Mouse (Mus musculus) heart, adult 11 months (tissue): Measurements from ENCODE around the gene Usp13.

Experiments used
- DNase-seq: peaks from one replicate; pipeline ENCODE4 v3.0.0; 2022

Gene Usp13

GRCm38 (mm10) chr3:32939802-32940501, 122.6 kb downstream of the Usp13 start:
- DNase-seq: peak; percentile 76

GRCm38 (mm10) chr3:32947486-32947885, 130.1 kb downstream of the Usp13 start:
- peak; percentile 29 for DNase-seq

DNA sequence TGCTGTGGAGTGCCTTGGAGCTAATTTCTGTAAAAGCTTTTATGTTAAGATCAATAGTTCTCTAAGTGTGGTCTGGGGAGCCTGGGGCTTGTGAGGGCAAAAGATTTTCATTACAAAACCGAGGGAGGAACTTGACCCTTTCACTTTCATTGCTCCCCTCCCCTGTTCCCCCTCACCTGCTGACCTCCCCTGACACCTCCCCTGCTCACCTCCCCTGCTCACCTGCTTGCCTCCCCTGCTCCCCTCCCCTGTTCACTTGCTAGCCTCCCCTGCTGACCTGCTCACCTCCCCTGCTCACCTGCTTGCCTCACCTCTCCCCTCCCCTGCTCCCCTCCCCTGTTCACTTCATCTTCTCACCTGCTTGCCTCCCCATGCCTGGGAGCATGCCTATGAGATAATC, 134.0 kb downstream of the Usp13 start:
- DNase-seq: peak; percentile 7

DNA sequence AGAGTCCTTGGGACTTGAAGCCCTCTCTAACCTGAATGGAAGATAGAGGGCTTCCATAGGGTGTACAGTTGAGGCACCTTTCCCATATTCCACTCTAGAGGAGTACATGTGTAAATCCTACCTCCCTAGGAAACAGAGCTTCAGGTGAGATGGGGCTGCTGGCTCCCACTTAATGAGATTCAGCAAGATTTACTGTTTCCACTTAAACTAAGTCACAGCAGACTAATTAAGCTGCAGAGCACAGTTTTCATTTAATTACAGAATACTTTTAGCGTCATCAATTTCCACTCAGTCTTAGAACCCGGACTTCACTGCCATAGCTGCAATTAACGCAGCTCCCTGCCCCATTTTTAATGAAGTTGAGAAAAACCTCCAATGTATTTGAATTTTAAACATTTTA, 144.1 kb downstream of the Usp13 start:
- no peak for DNase-seq

DNA sequence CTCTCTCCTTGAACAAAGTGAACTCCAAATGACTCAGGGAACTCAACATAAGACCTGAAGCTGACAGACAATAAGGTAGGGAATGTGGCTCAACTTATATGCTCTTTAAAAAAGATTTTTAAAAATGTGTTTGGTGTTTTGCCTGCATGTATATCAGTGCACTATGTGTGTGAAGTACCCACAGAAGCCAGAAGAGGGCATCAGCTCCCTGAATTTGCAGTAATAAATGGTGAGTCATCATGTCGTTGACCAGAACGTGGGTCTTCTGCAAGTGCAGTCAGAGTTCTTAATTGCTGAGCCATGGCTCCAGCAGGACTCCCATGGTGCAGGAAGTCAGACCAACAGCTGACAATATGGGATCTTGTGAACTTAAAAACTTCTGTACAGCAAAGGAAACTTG, 148.2 kb downstream of the Usp13 start:
- no peak for DNase-seq

DNA sequence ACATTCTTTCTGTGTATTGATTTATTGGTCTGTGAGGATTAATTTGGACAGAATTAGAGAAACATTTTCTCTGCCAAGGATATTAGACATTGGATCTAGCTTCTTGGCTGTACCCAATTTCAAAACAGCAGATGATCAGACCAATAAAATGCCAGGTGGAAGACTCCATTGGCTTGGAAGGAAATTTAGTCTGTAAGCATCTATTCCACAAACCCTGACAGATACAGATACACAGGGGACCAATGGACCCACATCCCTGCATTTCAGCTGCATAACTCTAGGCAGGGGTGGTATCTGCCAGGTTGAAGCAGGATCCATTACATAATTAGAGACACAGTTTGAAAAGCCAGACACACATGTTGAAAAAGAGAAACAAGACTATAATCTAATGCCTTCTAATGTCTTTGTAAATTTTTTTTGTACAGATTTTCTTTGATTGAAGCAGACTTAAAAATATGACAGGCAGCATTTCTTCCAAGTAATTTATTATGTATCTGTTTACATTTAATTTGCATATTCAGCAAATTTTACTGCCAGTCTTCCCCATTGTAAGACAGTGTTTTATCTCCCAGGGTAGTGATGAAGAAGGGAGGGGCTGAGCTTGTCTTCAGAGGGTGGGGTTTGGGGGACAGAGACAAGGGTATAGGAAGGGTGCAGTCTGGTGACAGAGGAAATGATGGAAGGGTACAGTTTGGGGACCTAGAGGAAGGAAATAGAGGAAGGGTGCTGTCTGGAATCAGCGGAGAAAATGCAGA, 151.5 kb downstream of the Usp13 start:
- no peak for DNase-seq

- no peak for DNase-seq
These were observed 152.9 kb downstream of the Usp13 start for GRCm38 (mm10) chr3:32970257-32970656.

- DNase-seq: no peak
These were observed 161.9 kb downstream of the Usp13 start for GRCm38 (mm10) chr3:32979238-32979637.

DNA sequence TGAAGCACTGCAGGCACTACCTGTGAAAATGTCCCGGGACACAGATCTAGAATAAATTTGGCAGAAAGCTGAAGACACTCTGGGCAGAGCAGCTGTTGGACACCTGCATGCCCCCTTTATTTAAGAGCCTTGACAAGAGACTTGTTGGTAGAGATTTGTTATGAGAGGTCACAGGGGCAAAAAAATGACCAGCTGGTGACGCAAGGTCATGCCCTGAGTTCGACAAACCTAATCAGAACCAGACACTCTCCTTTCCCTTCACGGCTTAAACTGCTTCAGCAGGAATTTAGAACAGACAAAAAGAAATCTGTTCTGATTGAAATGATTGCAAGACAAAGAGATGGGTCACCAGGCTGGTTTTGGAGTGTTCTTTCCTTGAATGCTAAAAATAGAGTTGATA, 162.6 kb downstream of the Usp13 start:
- no peak for DNase-seq

GRCm38 (mm10) chr3:32985141-32985540, 167.8 kb downstream of the Usp13 start:
- no peak for DNase-seq
